Mouse (Mus musculus): Measurements from ENCODE around the gene Pros1. TPM values are rescaled to one million over a fixed set of nuclear protein-coding genes. Genes with fewer than 3 reads are reported as not detected.

Gene Pros1
- polyA plus RNA-seq (2017; shearing (Covaris generic)), result 16.6 TPM

DNA sequence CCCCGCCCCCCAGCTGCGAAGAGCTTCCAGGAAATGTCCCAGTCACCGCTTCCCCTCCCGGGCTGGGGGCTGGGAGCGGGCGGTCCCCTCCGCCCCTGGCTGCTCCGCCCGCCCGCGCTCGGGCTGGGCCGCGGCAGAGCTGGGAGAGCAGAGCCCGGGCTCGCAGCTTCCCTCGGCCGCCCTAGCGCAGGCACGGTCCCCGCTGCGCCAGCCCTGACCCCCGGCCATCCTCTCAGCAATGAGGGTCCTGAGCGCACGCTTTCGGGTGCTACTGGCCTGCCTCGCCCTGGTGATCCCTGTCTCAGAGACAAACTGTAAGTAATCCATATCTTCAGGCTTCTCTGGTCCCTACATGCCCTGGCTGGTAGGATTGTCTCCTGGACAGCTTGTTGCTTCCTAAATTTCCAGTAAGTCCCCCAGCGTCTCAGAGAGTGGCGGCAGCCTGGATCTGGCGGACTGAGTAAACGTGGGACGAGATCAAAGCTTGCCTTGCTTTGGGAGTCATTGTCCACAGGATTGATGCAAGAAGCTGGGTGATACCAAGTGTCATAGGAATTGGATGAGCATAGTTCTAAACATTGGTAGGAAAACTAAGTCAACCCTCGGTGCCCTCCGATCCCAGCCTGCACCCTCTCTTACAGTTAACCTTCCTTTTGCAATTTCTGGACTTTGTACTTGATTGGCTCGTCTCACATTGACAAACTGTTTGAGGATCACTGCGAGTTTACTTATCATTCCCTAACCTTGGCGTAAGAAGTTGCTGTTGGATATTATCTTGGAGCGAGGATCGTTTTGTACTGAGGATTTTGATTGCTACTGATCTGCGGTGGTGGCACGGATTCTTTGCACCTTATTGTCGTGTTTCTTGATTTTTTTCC is at the start of gene Pros1:
TSS of gene Pros1 (plus strand) at position 117 of the 878 bp plus-strand sequence.

DNA sequence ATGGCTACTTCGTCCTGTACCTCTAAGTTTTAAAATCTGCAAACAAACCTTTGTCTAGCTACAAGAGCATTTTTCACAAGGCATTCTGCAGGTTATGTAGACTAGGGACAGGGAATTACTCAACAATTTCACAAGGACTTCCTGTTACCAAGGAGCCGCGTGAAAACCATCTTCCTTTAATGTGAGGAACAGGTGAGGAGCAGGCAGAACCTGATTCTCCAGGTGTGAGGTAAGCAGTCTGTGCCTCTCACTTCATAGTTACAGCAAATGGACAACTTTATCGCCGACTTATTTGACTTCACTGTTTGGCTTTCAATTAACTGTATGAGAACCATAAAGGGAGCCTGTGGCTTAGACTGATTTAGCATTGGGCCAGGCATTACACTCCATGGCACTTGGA is 39.6 kb upstream of the Pros1 start, which contains the start of gene Stx19:
TSS of gene Stx19 (plus strand) at position 186 of the 400 bp plus-strand sequence.

GRCm38 (mm10) chr16:62846498-62847312 is 7.4 kb upstream of the Pros1 start, which contains the start of gene Arl13b:
TSS of gene Arl13b (minus strand) at chr16:62847040.

Other genes with a start within 250 kb of the Pros1 start
- gene Nsun3, start 67.5 kb upstream of the Pros1 start, polyA plus RNA-seq (2017; shearing (Covaris generic)), result 25.1 TPM
- gene Stx19, start 39.6 kb upstream of the Pros1 start, polyA plus RNA-seq (2017; shearing (Covaris generic)), result 0.58 TPM
- 20.2 TPM for gene Arl13b, start 7.3 kb upstream of the Pros1 start, polyA plus RNA-seq (2017; shearing (Covaris generic))

Data from CD4-positive, CD25-positive, alpha-beta regulatory T cell, adult 9 weeks (primary cell).